Mouse (Mus musculus) forebrain, embryonic 10.5 days (tissue): ENCODE measurements at regions not wholly inside any gene's neighbourhood (a gene's known extent, or its start where the extent isn't known, plus 50 kb on each side); places are given as distances from the start of the nearest gene placed in this dataset.
A peak's percentile ranks its signal among the peaks of the same experiment; 100 is the strongest.
"Not testable (repeated sequence)": the region's sequence is repeated elsewhere in the genome, so short reads cannot be mapped to it uniquely, and the experiment has no call there.

Source experiments
- DNase-seq: peaks from one replicate; pipeline ENCODE4 v3.0.0-alpha.2; 2017; ENCODE audit warnings: low spot score; ENCODE audit errors: extremely low spot score
- H3K27ac ChIP-seq: fragments of 300-500 bp; sonication (generic); 2 replicates; pipeline ENCODE4 v1.5.1; 2016; ENCODE audit warnings: mild to moderate bottlenecking
- H3K27me3 ChIP-seq: fragments of 300-500 bp; sonication (generic); 2 replicates; pipeline ENCODE4 v1.6.1; 2016; ENCODE audit warnings: mild to moderate bottlenecking; ENCODE audit not compliant: poor library complexity, severe bottlenecking
- H3K36me3 ChIP-seq: fragments of 300-500 bp; sonication (generic); replicated peaks from 2 replicates; pipeline ENCODE4 v1.6.1; 2016; ENCODE audit warnings: mild to moderate bottlenecking, moderate library complexity
- H3K4me1 ChIP-seq: fragments of 300-500 bp; sonication (generic); 2 replicates; pipeline ENCODE4 v1.6.1; 2016
- H3K4me3 ChIP-seq: fragments of 300-500 bp; sonication (generic); 2 replicates; pipeline ENCODE4 v1.5.1; 2016; ENCODE audit warnings: mild to moderate bottlenecking, moderate library complexity
- H3K9me3 ChIP-seq: fragments of 300-500 bp; sonication (generic); 2 replicates; pipeline ENCODE4 v1.6.1; 2016; ENCODE audit warnings: mild to moderate bottlenecking, moderate library complexity
- WGBS: fragments of 180-500 bp; shearing (Covaris S2); methylation state at CpG from one replicate; pipeline ENCODE4 v1.1.7; 2016; 5-methylcytosine and 5-hydroxymethylcytosine counted together

DNA sequence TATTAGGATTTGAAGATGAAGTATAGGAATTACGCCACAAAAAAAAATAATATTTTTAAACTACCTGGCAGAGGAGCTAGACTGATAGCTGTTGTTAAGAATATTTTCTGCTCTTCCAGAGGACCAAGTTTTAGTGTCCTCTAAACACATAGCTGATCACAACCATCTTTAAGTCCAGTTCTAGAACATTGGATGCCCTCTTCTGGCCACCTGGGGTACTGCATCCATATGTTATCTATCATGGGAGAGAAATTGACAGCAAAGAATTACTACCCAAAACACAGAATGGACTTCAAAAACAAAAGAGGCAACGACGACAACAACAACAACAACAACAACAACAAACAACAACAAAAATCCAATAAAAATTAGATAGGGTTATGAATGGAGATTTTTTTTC is 71.0 kb upstream of the Prl4a1 start:
- 48% methylated on average over 3 of the region's 3 CpGs for WGBS
- peak; percentile 22 for DNase-seq
- no peak overlapping the region for H3K27ac ChIP-seq

DNA sequence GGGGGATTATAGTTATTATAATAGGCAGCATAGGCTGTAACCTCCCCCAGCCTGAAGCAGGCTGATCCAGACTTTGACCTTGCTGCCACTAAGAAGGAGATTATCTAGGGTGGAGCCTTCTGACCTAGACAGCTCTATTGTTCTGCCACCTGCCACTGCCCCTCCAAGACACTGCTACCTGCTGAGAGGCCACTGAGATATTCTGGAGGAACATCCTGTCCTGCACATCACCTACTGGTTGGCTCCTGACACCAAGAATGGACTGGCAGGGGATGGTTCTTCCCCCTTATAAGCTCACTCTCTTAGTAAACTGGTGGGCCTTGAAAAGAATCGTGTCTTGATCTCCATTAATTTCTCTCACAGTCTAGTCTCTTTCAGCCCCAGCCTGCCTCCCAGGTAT is 55.6 kb upstream of the Prl4a1 start:
- not testable (repeated sequence) for H3K36me3 ChIP-seq, H3K9me3 ChIP-seq, H3K4me3 ChIP-seq, DNase-seq, H3K4me1 ChIP-seq, H3K27me3 ChIP-seq, H3K27ac ChIP-seq
- 65% methylated on average over 1 of the region's 1 CpGs for WGBS

More for the DNA sequence above, 71.0 kb upstream of the Prl4a1 start:
- Histone ChIP-seq H3K4me3 (no peak overlapping the region), H3K4me1 (no peaks in the 10 kb centered on the region), H3K9me3 (no peaks in the 10 kb centered on the region; the same call in 1 of the 2 replicates), H3K36me3 (no peaks in the 10 kb centered on the region), H3K27me3 (no peaks in the 10 kb centered on the region)

DNA sequence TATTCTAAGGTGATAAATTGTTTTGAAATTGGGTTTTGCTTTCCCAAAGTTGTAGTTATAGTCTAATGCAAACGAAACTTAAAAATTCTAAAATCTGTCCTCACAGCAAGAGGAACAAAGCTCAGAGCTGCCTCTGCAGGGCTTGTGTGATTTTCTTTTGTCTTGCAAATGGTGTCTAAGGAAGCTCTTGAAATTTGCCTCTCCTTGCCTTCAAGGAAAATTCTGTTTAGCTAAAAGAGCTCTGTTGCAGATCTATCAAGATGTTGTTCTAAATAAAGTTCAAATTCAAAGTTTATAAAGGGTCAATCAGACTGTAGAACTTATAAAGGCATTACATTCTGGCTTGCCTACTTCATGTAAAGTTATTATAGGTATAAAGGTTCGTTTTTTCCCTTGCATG is 53.6 kb upstream of the Prl4a1 start:
- not testable (repeated sequence) for H3K4me1 ChIP-seq, H3K27ac ChIP-seq, H3K9me3 ChIP-seq, H3K4me3 ChIP-seq, H3K36me3 ChIP-seq, H3K27me3 ChIP-seq, DNase-seq
- WGBS = 88% methylated on average over 2 of the region's 2 CpGs

DNA sequence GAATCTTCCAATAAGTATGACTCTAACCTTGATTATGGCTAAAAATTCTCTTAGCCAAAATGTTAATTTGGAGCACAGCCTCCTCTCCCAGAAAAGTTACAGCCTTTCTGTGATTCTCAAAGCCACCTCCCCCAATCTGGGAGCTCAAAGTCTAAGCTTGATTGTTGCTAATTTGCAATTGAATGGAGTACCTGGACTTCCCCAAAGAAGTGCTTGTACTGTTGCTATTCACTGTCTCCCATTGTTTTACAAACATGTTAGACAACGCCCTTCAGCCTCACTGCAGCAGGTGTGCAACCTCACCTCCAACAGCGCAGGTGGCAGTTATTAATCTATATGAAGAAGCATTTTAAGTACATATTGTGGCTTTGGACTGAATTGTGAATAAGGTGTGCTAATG is 50.0 kb upstream of the Prl4a1 start:
- not testable (repeated sequence) for H3K9me3 ChIP-seq, DNase-seq, H3K4me3 ChIP-seq, H3K36me3 ChIP-seq, H3K27me3 ChIP-seq, H3K4me1 ChIP-seq, H3K27ac ChIP-seq
- 87% methylated on average over 2 of the region's 2 CpGs for WGBS
